Mouse (Mus musculus) kidney, adult 2 months (tissue): ENCODE data around the gene Krtap28-13. TPM values are rescaled to one million over a fixed set of nuclear protein-coding genes. Genes with fewer than 3 reads are reported as not detected.

Experiments used
- DNase-seq: peaks from one replicate; pipeline ENCODE4 v3.0.0; 2021
- H3K27ac ChIP-seq: fragments of 200-500 bp; 2 replicates; pipeline ENCODE4 v1.5.1; 2012; ENCODE audit warnings: low read depth, low read length, control low read depth, inconsistent platforms; ENCODE audit not compliant: insufficient read depth
- H3K27me3 ChIP-seq: fragments of 200-500 bp; replicated peaks from 2 replicates; pipeline ENCODE4 v1.6.1; 2012; ENCODE audit warnings: mild to moderate bottlenecking, moderate library complexity, low read length, inconsistent platforms; ENCODE audit not compliant: control insufficient read depth, insufficient read depth
- H3K36me3 ChIP-seq: fragments of 200-500 bp; 2 replicates; pipeline ENCODE4 v1.6.1; 2012; ENCODE audit warnings: mild to moderate bottlenecking, moderate library complexity, low read length, inconsistent platforms; ENCODE audit not compliant: control insufficient read depth, insufficient read depth
- H3K4me1 ChIP-seq: fragments of 200-500 bp; 2 replicates; pipeline ENCODE4 v1.6.1; 2011; ENCODE audit warnings: low read length; ENCODE audit not compliant: control insufficient read depth, insufficient read depth
- H3K4me3 ChIP-seq: fragments of 200-500 bp; 2 replicates; pipeline ENCODE4 v1.5.1; 2011; ENCODE audit warnings: mild to moderate bottlenecking, low read depth, low read length, control low read depth; ENCODE audit not compliant: insufficient read depth
- CTCF ChIP-seq: fragments of 200-500 bp; conservative IDR thresholded peaks from 2 replicates; pipeline ENCODE4 v1.5.1; 2011; ENCODE audit warnings: low read depth, mild to moderate bottlenecking, control low read depth, low read length, moderate library complexity, mixed read lengths; ENCODE audit not compliant: insufficient read depth, insufficient read length
- POLR2A ChIP-seq: fragments of 200-500 bp; IDR thresholded peaks from one replicate; pipeline ENCODE4 v1.6.1; 2011; ENCODE audit warnings: low read depth, low read length, control low read depth
- WGBS: fragments of 180-500 bp; shearing (Covaris S2); methylation state at CpG from one replicate; pipeline ENCODE4 v1.1.7; 2018; 5-methylcytosine and 5-hydroxymethylcytosine counted together
- polyA plus RNA-seq: library from polyadenylated mRNA; depleted of rRNA; stranded (reverse); fragments of >200 nt; gene quantifications from 2 replicates; pipeline ENCODE4 v1.2.3, GENCODE M21; 2012

Gene Krtap28-13
- polyA plus RNA-seq, 1 experiment: not detected

DNA sequence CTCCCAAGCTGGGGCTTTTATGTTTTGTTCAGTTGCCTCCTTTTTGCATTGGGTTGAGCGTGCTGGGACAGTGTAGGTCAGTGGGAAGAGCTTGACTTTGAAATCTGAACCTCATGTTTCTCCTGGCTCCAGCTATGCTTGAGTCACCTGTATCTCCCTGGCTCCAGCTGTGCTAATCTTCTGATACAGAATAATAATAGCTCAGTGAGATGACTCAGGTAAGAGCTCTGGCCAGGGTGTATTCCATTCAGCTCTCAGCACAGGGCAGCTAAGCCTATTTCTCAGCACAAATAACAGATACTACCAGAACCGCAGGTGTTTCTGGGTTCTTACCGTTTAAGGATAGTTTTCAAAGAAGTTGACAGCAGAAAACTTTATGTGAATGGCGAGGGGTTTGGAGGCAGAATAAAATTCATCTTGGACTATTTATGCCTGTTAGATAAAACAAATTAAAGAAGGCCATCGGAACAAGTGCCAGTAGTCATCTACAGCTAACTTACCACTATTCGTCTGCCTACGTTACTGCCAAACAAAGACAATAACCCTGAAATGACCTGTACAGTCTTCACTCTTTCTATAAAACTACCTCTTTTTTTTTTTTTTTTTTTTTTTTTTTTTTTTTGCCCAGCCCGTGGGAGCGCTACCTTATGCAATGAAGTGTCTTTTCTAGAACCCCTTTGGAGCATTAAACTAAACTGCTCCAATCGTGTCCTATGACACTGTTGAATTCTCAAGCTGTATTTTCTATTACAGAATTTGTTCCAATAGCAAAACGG is 23.6 kb upstream of the Krtap28-13 start:
- H3K27me3 ChIP-seq: no peaks in the 10 kb centered on the region
- no peak overlapping the region for H3K27ac ChIP-seq
- no peak for TF ChIP-seq CTCF
- TF ChIP-seq POLR2A: no peak
- WGBS: 79% methylated on average over 11 of the region's 11 CpGs
- H3K36me3 ChIP-seq: no peaks in the 10 kb centered on the region
- DNase-seq: no peak
- no peak overlapping the region for H3K4me3 ChIP-seq
- peaks cover 9% of the 10 kb centered on the region for H3K4me1 ChIP-seq

DNA sequence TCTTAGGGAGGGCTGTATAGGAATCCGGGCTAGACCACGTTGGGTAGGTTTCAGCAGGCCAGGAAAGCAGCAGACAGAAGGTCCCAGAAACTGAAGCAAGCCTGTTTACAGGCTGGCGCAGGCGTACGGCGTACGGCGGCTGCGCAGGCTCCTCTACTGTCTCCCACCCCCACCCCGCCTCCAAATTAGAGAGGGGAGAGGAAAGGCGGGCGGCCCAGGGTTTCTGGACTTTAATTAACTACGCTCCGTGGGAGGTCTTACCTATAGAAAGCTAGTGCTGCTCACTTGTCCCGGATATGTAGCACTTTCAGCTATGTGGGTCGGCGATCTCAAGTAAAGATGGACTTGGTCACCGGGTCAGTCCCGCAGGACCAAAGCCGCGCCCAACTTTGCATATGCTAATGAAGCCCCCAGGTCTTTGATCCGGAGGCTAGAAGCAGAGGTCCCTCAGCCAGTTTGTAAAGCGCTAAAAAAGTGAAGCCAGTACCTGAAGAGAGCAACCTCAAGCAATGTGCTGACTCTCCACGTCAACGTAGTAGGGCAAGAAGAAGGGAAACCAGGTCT is 22.5 kb upstream of the Krtap28-13 start, which contains the start of gene Slc19a3:
TSS of gene Slc19a3 (minus strand) at position 340 of the 564 bp plus-strand sequence.
- TF ChIP-seq POLR2A (no peak), CTCF (no peak)
- Histone ChIP-seq H3K4me3 (peak within 1 kb of the TSS; percentile 54), H3K4me1 (peaks cover 4% of the 10 kb centered on the region; the same call in 1 of the 2 replicates), H3K27me3 (no peaks in the 10 kb centered on the region), H3K36me3 (no peaks in the 10 kb centered on the region), H3K27ac (peak within 1 kb of the TSS; percentile 66)
- DNase-seq: peak; percentile 66
- 2% methylated on average over 25 of the region's 25 CpGs for WGBS

DNA sequence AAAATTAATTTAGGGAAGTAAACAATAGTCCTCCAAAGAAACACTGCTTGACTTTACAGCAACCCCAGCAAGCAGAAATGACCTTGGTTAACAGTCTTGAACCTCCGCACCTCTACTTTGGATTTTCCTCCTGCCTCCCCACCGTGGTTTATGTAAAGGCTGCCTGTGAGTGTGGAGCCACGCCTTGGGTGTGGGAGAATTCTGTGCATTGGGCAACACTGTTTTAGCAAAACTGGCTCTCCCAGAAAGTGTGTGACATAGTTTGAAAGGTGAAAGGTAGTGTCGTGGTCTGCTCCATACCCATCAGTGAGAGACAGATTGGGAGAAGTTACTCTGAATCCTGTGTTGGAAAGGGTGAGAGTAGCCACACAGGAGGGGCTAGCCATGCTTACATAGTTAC is 21.6 kb upstream of the Krtap28-13 start:
- TF ChIP-seq CTCF (no peak), POLR2A (no peak)
- Histone ChIP-seq H3K4me3 (no peak overlapping the region), H3K4me1 (peaks cover 4% of the 10 kb centered on the region; the same call in 1 of the 2 replicates), H3K27ac (no peak overlapping the region), H3K36me3 (no peaks in the 10 kb centered on the region), H3K27me3 (no peaks in the 10 kb centered on the region)
- DNase-seq: no peak
- WGBS: 89% methylated on average over 4 of the region's 4 CpGs

DNA sequence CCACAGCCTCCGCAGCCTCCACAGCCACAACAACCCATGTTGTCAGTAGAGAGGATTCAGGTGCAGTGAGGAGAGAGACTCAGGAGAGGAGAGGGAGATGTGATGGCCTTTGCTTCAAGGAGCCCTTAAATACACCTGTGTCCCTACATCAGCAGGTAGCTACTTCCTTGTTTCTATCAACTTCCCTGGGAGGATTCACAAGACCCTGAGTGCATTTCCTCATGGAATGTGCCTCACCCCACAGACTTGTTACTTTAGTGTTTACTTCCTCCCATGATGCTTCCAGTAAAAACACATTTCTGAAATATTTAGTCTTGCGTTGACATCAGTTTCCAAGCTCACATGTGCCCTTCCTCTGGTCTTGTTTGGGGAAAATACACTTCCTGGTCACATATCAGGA is 18.4 kb upstream of the Krtap28-13 start, which contains the start of gene Krtap28-10:
TSS of gene Krtap28-10 (minus strand) at position 101 of the 400 bp plus-strand sequence.
- TF ChIP-seq CTCF (no peak), POLR2A (no peak)
- no peak within 1 kb of the TSS for H3K27ac ChIP-seq
- no peak for DNase-seq
- H3K27me3 ChIP-seq: no peaks in the 10 kb centered on the region
- WGBS: 89% methylated on average over 2 of the region's 2 CpGs
- H3K4me1 ChIP-seq: peaks cover 4% of the 10 kb centered on the region; the same call in 1 of the 2 replicates
- no peak within 1 kb of the TSS for H3K4me3 ChIP-seq
- H3K36me3 ChIP-seq: no peaks in the 10 kb centered on the region

DNA sequence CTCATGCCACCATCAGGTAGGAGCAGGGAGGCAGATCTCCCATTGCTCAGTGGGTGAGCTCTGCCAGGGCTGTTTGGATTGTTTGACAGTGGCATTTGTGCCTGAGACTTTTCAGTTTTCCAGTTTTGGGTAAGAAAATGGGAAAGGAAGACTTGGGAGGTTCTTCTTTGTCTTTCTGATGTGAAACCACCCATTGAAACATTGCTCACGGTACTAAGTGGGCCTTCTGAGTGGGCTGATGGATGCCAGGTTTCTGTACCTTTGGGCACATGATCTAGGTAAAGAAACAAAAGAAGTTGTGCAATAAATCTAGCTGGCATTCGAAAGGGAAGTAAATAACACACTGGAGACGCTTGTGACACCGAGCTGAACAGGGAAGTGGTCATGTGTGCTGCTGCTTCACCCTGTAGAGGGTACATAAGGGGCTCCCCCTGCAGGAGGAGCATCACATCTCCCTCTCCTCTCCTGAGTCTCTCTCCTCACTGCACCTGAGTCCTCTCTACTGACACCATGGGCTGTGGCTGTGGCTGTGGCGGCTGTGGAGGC is 15.8 kb upstream of the Krtap28-13 start, which contains the start of gene Gm47969:
TSS of gene Gm47969 (plus strand) at position 51 of the 546 bp plus-strand sequence.
- Histone ChIP-seq H3K4me1 (no peaks in the 10 kb centered on the region), H3K27me3 (no peaks in the 10 kb centered on the region), H3K36me3 (no peaks in the 10 kb centered on the region), H3K4me3 (no peak within 1 kb of the TSS), H3K27ac (no peak within 1 kb of the TSS)
- TF ChIP-seq POLR2A: no peak
- TF ChIP-seq CTCF: no peak
- 58% methylated on average over 5 of the region's 5 CpGs for WGBS
- DNase-seq: no peak

DNA sequence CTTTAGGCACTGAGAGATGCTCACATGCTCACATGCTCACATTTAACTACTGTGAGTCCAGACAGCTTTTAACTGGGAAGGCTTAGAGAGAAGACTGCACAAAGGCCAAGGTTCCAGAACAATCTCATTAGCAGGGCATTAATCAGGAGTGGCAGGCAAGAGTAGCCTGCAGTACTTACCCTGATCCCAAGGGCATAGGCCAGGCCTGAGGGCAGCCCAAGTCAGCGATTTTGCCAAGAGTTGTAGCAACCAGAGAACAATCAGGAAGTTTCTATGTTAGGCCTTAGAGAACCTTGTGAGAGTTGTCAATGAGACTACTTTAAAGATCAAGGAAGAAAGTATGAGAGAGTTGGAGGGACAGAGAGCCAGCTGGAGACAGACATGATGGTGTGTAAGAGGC is 2.2 kb upstream of the Krtap28-13 start:
- Histone ChIP-seq H3K4me3 (no peak overlapping the region), H3K36me3 (no peaks in the 10 kb centered on the region), H3K27me3 (no peaks in the 10 kb centered on the region), H3K27ac (no peak overlapping the region), H3K4me1 (no peaks in the 10 kb centered on the region)
- DNase-seq: peak; percentile 65
- TF ChIP-seq POLR2A (no peak), CTCF (no peak)
- 30% methylated on average over 1 of the region's 1 CpGs for WGBS

DNA sequence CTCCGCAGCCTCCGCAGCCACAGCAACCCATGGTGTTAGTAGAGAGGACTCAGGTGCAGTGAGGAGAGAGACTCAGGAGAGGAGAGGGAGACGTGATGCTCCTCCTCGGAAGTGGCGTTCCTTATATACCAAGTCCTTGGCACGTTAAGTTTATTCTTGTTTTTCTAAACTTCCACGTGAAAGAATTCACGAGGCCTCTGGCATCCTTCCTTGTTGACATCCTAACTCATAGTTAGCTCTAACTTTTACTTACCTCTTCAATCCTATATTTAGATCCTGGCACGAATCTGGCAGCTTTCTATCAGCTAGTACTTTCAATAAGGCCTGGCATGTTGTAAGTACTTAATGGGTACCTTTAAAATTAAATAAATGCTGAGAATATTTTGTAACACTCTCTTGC is 1.5 kb upstream of the Krtap28-13 start, which contains the start of gene A030005K14Rik:
TSS of gene A030005K14Rik (minus strand) at position 101 of the 400 bp plus-strand sequence.
- Histone ChIP-seq H3K27ac (no peak within 1 kb of the TSS), H3K4me1 (no peaks in the 10 kb centered on the region), H3K36me3 (no peaks in the 10 kb centered on the region), H3K27me3 (no peaks in the 10 kb centered on the region), H3K4me3 (no peak within 1 kb of the TSS)
- DNase-seq: no peak
- TF ChIP-seq POLR2A: no peak
- 88% methylated on average over 9 of the region's 9 CpGs for WGBS
